Comparison of ENCODE assay signal across 27 mouse cellular contexts in genomic region chr9:33800250-33800649, GRCm38 (mm10).
DNase-seq lines count a peak whose midpoint lies in the region; ATAC-seq and TF ChIP-seq lines count a peak whose summit lies in the region.
"Had no signal": no experiment of that assay in that cellular context is flagged by ENCODE, and none has a peak within 500 bp of the region (broad histone marks: within the 10 kb centered on the region; RNA-seq: fewer than 3 reads in every experiment).

No protein-coding gene starts in this region.

- 73% methylated on average over 6 of the region's 6 CpGs for WGBS in hindbrain, embryonic 11.5 days
- WGBS in hindbrain, embryonic 13.5 days: 66% methylated on average over 6 of the region's 6 CpGs
- WGBS in midbrain, postnatal 0 days: 72% methylated on average over 6 of the region's 6 CpGs
- 76% methylated on average over 6 of the region's 6 CpGs for WGBS in midbrain, embryonic 13.5 days
- 50% methylated on average over 6 of the region's 6 CpGs for whole genome bisulfite sequencing in embryonic facial prominence, embryonic 15.5 days

- peak; percentile 18 for DNase-seq in embryo, embryonic 11 days
- DNase-seq in embryo, embryonic 9.5 days (ENCODE audit: extremely low spot score): no peak
- DNase-seq in hindbrain, embryonic 11.5 days (ENCODE audit: low spot score): peak; percentile 11
- DNase-seq in midbrain, postnatal 0 days (ENCODE audit: low spot score): peak; percentile 3
- no peak for DNase-seq in MN1 (ENCODE audit: low spot score)
- DNase-seq: adrenal gland, adult 2 months; adrenal gland, postnatal 14 days; B cell, adult 2 months; cerebellum, adult 11-12 months; cerebellum, adult 8-10 months; cerebellum, postnatal 10 days; cerebellum, postnatal 36 days; forebrain, postnatal 0 days; gastrocnemius, adult 2 months; gastrocnemius, postnatal 14 days; heart, adult 11 months; kidney, adult 11 months had no signal

- no peak overlapping the region for H3K4me3 ChIP-seq in hindbrain, embryonic 11.5 days (ENCODE audit: low read depth, low read length)
- H3K4me3 ChIP-seq in hindbrain, embryonic 13.5 days: no peak overlapping the region
- no peak overlapping the region for H3K4me3 ChIP-seq in midbrain, postnatal 0 days (ENCODE audit: low read depth, low read length)
- no peak overlapping the region for H3K4me3 ChIP-seq in midbrain, embryonic 13.5 days (replicated peaks)
- no peak overlapping the region for H3K4me3 ChIP-seq in embryonic facial prominence, embryonic 15.5 days (replicated peaks)
- H3K4me3 ChIP-seq: embryonic facial prominence, embryonic 13.5 days; gastrocnemius, adult 2 months; hindbrain, embryonic 15.5 days; intestine, embryonic 15.5 days had no signal

- H3K9ac ChIP-seq in hindbrain, embryonic 11.5 days (ENCODE audit: low read depth, low read length): no peak overlapping the region
- H3K9ac ChIP-seq in hindbrain, embryonic 13.5 days: no peak overlapping the region
- no peak overlapping the region for H3K9ac ChIP-seq in midbrain, postnatal 0 days (replicated peaks; ENCODE audit: low read length, poor library complexity, severe bottlenecking)
- H3K9ac ChIP-seq in midbrain, embryonic 13.5 days (replicated peaks): no peak overlapping the region
- H3K9ac ChIP-seq in embryonic facial prominence, embryonic 15.5 days: no peak overlapping the region
- H3K9ac ChIP-seq: embryonic facial prominence, embryonic 13.5 days; forebrain, postnatal 0 days; hindbrain, embryonic 15.5 days; intestine, embryonic 15.5 days had no signal

- H3K36me3 ChIP-seq in hindbrain, embryonic 11.5 days (ENCODE audit: control insufficient read depth, insufficient read depth, low read length): no peaks in the 10 kb centered on the region
- no peaks in the 10 kb centered on the region for H3K36me3 ChIP-seq in hindbrain, embryonic 13.5 days
- no peaks in the 10 kb centered on the region for H3K36me3 ChIP-seq in midbrain, postnatal 0 days (ENCODE audit: insufficient read depth, low read length)
- no peaks in the 10 kb centered on the region for H3K36me3 ChIP-seq in midbrain, embryonic 13.5 days
- H3K36me3 ChIP-seq in embryonic facial prominence, embryonic 15.5 days: no peaks in the 10 kb centered on the region
- H3K36me3 ChIP-seq: embryonic facial prominence, embryonic 13.5 days; G1E; hindbrain, embryonic 15.5 days; intestine, embryonic 15.5 days had no signal

- no peaks in the 10 kb centered on the region for H3K9me3 ChIP-seq in hindbrain, embryonic 11.5 days (ENCODE audit: control insufficient read depth, low read length)
- no peaks in the 10 kb centered on the region for H3K9me3 ChIP-seq in hindbrain, embryonic 13.5 days
- no peaks in the 10 kb centered on the region for H3K9me3 ChIP-seq in midbrain, postnatal 0 days (ENCODE audit: low read length)
- H3K9me3 ChIP-seq in midbrain, embryonic 13.5 days: no peaks in the 10 kb centered on the region
- H3K9me3 ChIP-seq in embryonic facial prominence, embryonic 15.5 days (replicated peaks): no peaks in the 10 kb centered on the region
- H3K9me3 ChIP-seq: embryonic facial prominence, embryonic 13.5 days; G1E; hindbrain, embryonic 15.5 days; intestine, embryonic 15.5 days had no signal

- no peaks in the 10 kb centered on the region for H3K27me3 ChIP-seq in hindbrain, embryonic 11.5 days (ENCODE audit: control insufficient read depth, insufficient read depth, low read length)
- H3K27me3 ChIP-seq in hindbrain, embryonic 13.5 days: no peaks in the 10 kb centered on the region
- no peaks in the 10 kb centered on the region for H3K27me3 ChIP-seq in midbrain, postnatal 0 days (ENCODE audit: insufficient read depth, low read length)
- no peaks in the 10 kb centered on the region for H3K27me3 ChIP-seq in midbrain, embryonic 13.5 days
- H3K27me3 ChIP-seq in embryonic facial prominence, embryonic 15.5 days: no peaks in the 10 kb centered on the region; the same call in 1 of the 2 replicates
- H3K27me3 ChIP-seq: CH12.LX; embryonic facial prominence, embryonic 13.5 days; hindbrain, embryonic 15.5 days; intestine, embryonic 15.5 days had no signal

- H3K4me2 ChIP-seq in hindbrain, embryonic 11.5 days (replicated peaks; ENCODE audit: low read depth, low read length): no peak overlapping the region
- H3K4me2 ChIP-seq in hindbrain, embryonic 13.5 days: no peak overlapping the region
- no peak overlapping the region for H3K4me2 ChIP-seq in midbrain, postnatal 0 days (ENCODE audit: low read depth, low read length, poor library complexity, severe bottlenecking)
- no peak overlapping the region for H3K4me2 ChIP-seq in midbrain, embryonic 13.5 days (replicated peaks)
- no peak overlapping the region for H3K4me2 ChIP-seq in embryonic facial prominence, embryonic 15.5 days (replicated peaks)
- H3K4me2 ChIP-seq: embryonic facial prominence, embryonic 13.5 days; heart, embryonic 11.5 days; hindbrain, embryonic 15.5 days; intestine, embryonic 15.5 days had no signal

- ATAC-seq in hindbrain, embryonic 11.5 days (ENCODE audit: low FRiP score): no peak
- ATAC-seq in hindbrain, embryonic 13.5 days (ENCODE audit: low FRiP score): no peak
- ATAC-seq in midbrain, postnatal 0 days (ENCODE audit: low FRiP score): no peak
- ATAC-seq in midbrain, embryonic 13.5 days: no peak
- ATAC-seq in embryonic facial prominence, embryonic 15.5 days (ENCODE audit: insufficient number of reproducible peaks, low FRiP score, low TSS enrichment, low read depth): peak; percentile 75; the same call in 1 of the 2 replicates
- ATAC-seq: forebrain, embryonic 14.5 days; forebrain, postnatal 0 days; intestine, embryonic 15.5 days had no signal

- TF ChIP-seq CTCF in midbrain, postnatal 0 days (IDR thresholded peaks at IDR 0.05): no peak

- H3K27ac ChIP-seq in hindbrain, embryonic 11.5 days (ENCODE audit: low read depth, low read length): no peak overlapping the region
- no peak overlapping the region for H3K27ac ChIP-seq in hindbrain, embryonic 13.5 days
- H3K27ac ChIP-seq in midbrain, postnatal 0 days (ENCODE audit: low read depth, low read length): no peak overlapping the region
- H3K27ac ChIP-seq in midbrain, embryonic 13.5 days: no peak overlapping the region
- H3K27ac ChIP-seq in embryonic facial prominence, embryonic 15.5 days (replicated peaks): no peak overlapping the region
- H3K27ac ChIP-seq: embryonic facial prominence, embryonic 13.5 days; gastrocnemius, adult 2 months; hindbrain, embryonic 15.5 days; intestine, embryonic 15.5 days had no signal

- no peaks in the 10 kb centered on the region for H3K4me1 ChIP-seq in hindbrain, embryonic 11.5 days (replicated peaks; ENCODE audit: control insufficient read depth, insufficient read depth, low read length)
- H3K4me1 ChIP-seq in hindbrain, embryonic 13.5 days (replicated peaks): peaks cover 5% of the 10 kb centered on the region
- H3K4me1 ChIP-seq in midbrain, postnatal 0 days (ENCODE audit: insufficient read depth, low read length): no peaks in the 10 kb centered on the region
- H3K4me1 ChIP-seq in midbrain, embryonic 13.5 days (replicated peaks): no peaks in the 10 kb centered on the region
- H3K4me1 ChIP-seq in embryonic facial prominence, embryonic 15.5 days: no peaks in the 10 kb centered on the region
- H3K4me1 ChIP-seq: hindbrain, embryonic 15.5 days; intestine, embryonic 15.5 days had no signal

Comparison
In these comparisons a context has a peak if more than half of its experiments do, and no peak if none do; other contexts are left out.
1. DNase-seq: peak in embryo, embryonic 11 days (single experiment), hindbrain, embryonic 11.5 days (single experiment) and midbrain, postnatal 0 days (single experiment); none in embryo, embryonic 9.5 days (single experiment) and MN1 (single experiment).